Mouse (Mus musculus) limb, embryonic 14.5 days (tissue): ENCODE data around the gene Ndufb2. TPM values are rescaled to one million over a fixed set of nuclear protein-coding genes. Genes with fewer than 3 reads are reported as not detected.
A peak's percentile ranks its signal among the peaks of the same experiment; 100 is the strongest.

Experiments used
- ATAC-seq: fragments of 200-750 bp; cut with Nextera tagmentation; 2 replicates; pipeline ENCODE4 v1.8.0; 2017; ENCODE audit warnings: low read depth, moderate number of reproducible peaks, moderate TSS enrichment; ENCODE audit not compliant: low FRiP score
- DNase-seq: peaks from one replicate; pipeline ENCODE4 v3.0.0-alpha.2; 2015; ENCODE audit warnings: low spot score
- H3K27ac ChIP-seq: fragments of 300-500 bp; sonication (generic); replicated peaks from 2 replicates; pipeline ENCODE4 v1.5.1; 2014; ENCODE audit warnings: low read depth, mild to moderate bottlenecking, low read length, moderate library complexity, mixed read lengths
- H3K27me3 ChIP-seq: fragments of 300-500 bp; sonication (generic); 2 replicates; pipeline ENCODE4 v1.6.1; 2014; ENCODE audit warnings: low read length, mixed read lengths; ENCODE audit not compliant: control insufficient read depth, insufficient read depth
- H3K36me3 ChIP-seq: fragments of 300-500 bp; sonication (generic); 2 replicates; pipeline ENCODE4 v1.6.1; 2014; ENCODE audit warnings: mild to moderate bottlenecking, low read length, moderate library complexity, mixed read lengths; ENCODE audit not compliant: control insufficient read depth, insufficient read depth
- H3K4me1 ChIP-seq: fragments of 300-500 bp; sonication (generic); 2 replicates; pipeline ENCODE4 v1.6.1; 2014; ENCODE audit warnings: antibody characterized with exemption, low read length, mixed read lengths; ENCODE audit not compliant: control insufficient read depth, insufficient read depth
- H3K4me2 ChIP-seq: fragments of 300-500 bp; sonication (generic); replicated peaks from 2 replicates; pipeline ENCODE4 v1.6.1; 2014; ENCODE audit warnings: low read depth, mild to moderate bottlenecking, low read length, moderate library complexity; ENCODE audit not compliant: severe bottlenecking
- H3K4me3 ChIP-seq: fragments of 300-500 bp; sonication (generic); replicated peaks from 2 replicates; pipeline ENCODE4 v1.5.1; 2014; ENCODE audit warnings: low read length
- H3K9ac ChIP-seq: fragments of 300-500 bp; sonication (generic); 2 replicates; pipeline ENCODE4 v1.6.1; 2014; ENCODE audit warnings: mild to moderate bottlenecking, low read depth, low read length, moderate library complexity; ENCODE audit not compliant: severe bottlenecking
- H3K9me3 ChIP-seq: fragments of 300-500 bp; sonication (generic); 2 replicates; pipeline ENCODE4 v1.6.1; 2016; ENCODE audit warnings: low read length; ENCODE audit not compliant: control insufficient read depth
- POLR2A ChIP-seq: fragments of 200-500 bp; IDR thresholded peaks from 2 replicates; pipeline ENCODE4 v1.8.0; 2012; ENCODE audit warnings: inconsistent platforms, mild to moderate bottlenecking, moderate library complexity, borderline replicate concordance; ENCODE audit not compliant: insufficient read depth, insufficient read length; ENCODE audit errors: extremely low read depth
- WGBS: fragments of 180-500 bp; shearing (Covaris S2); extraction: QIAGEN DNeasy Blood & Tissue Kit; methylation state at CpG from one replicate; pipeline ENCODE4 v1.1.7; 2014; 5-methylcytosine and 5-hydroxymethylcytosine counted together
- polyA plus RNA-seq, 2 experiments: library from polyadenylated mRNA; depleted of rRNA in 1 of 2; stranded (reverse) in 1 of 2; unstranded in 1 of 2; fragments of >200 nt; fragmentation: Nextera tagmentation in 1 of 2; extraction: Ambion mirVana in 1 of 2; gene quantifications; 2 replicates each; pipeline versions ENCODE4 v1.2.1 to v1.2.3; 2012 to 2014

The Ndufb2 gene
- polyA plus RNA-seq, 2 experiments: 148 to 358 TPM

GRCm38 (mm10) chr6:39548030-39548429 lies 44.3 kb upstream of the Ndufb2 start:
- WGBS: 78% methylated on average over 5 of the region's 5 CpGs
- Histone ChIP-seq H3K9me3 (no peaks in the 10 kb centered on the region), H3K9ac (no peak overlapping the region), H3K4me1 (peaks cover 21% of the 10 kb centered on the region), H3K27ac (no peak overlapping the region), H3K36me3 (peaks cover 5% of the 10 kb centered on the region; the same call in 1 of the 2 replicates), H3K4me2 (no peak overlapping the region), H3K4me3 (no peak overlapping the region), H3K27me3 (no peaks in the 10 kb centered on the region)
- ATAC-seq (no peak), DNase-seq (no peak)
- no peak for TF ChIP-seq POLR2A

- no peak for DNase-seq
- Histone ChIP-seq H3K4me3 (no peak overlapping the region), H3K9ac (no peak overlapping the region), H3K4me1 (peaks cover 20% of the 10 kb centered on the region), H3K9me3 (no peaks in the 10 kb centered on the region), H3K4me2 (no peak overlapping the region), H3K36me3 (peaks cover 5% of the 10 kb centered on the region; the same call in 1 of the 2 replicates), H3K27me3 (no peaks in the 10 kb centered on the region), H3K27ac (no peak overlapping the region)
- TF ChIP-seq POLR2A: no peak
- WGBS: 55% methylated on average over 8 of the region's 8 CpGs
- ATAC-seq: no peak
These were observed 40.3 kb upstream of the Ndufb2 start for GRCm38 (mm10) chr6:39551981-39552636.

DNA sequence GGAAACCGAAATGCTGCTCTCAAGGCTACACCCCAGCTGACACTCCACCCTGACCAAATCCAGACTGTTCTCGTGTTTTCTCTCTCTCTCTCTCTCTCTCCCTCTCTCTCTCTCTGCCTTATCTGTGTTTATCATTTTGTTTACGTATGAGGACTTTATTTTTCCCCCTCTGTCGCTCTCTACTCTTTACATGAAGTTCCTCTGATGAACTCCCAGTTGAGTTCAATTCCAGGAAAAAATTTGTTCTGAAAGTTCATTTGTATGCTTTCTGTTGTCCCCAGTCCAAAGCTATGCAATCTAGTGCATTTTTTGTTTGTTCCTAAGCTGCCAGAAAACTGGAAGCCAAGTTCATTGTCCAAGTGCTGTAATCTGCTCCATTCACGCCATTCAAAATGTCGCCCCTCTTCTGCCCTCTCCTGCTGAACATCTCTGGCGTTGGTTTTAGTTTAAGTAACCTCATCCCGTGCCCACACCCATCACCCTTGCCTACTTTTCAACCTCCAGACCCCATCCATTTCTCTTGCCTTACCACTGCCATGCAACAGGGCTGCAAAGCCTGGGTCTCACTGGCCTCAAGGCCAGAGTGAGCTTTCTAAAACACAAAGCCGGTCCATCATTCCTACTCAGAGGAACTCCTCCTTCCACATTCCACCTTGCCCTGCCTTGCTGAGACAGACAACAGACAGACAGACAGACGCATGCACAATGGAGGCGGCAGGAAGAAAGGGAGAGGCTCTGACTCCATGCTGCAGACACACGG lies 37.3 kb upstream of the Ndufb2 start:
- Histone ChIP-seq H3K4me2 (peak overlapping the region; percentile 66; the same call in 1 of the 2 replicates), H3K9ac (no peak overlapping the region), H3K36me3 (no peaks in the 10 kb centered on the region), H3K27ac (no peak overlapping the region), H3K4me3 (no peak overlapping the region), H3K9me3 (no peaks in the 10 kb centered on the region), H3K4me1 (peaks cover 27% of the 10 kb centered on the region), H3K27me3 (no peaks in the 10 kb centered on the region)
- 84% methylated on average over 11 of the region's 12 CpGs for WGBS
- ATAC-seq: no peak
- no peak for DNase-seq
- TF ChIP-seq POLR2A: no peak

DNA sequence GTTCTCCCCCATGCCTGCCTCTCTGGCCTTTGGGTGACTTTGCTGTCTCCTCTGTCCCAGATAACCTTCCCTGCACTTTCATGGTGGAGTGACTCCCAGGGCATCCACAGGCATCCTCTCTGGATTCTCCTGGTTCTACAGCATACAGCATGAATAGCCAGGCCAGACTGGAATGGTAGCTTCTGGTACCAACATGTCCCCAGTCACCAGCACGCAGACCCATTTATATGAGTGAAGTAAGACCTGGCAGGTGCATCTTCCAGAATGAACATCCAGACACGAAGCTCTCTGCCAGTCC lies 36.8 kb upstream of the Ndufb2 start:
- H3K4me2 ChIP-seq: peak overlapping the region; percentile 66
- DNase-seq (no peak), ATAC-seq (no peak)
- no peak overlapping the region for H3K9ac ChIP-seq
- H3K27ac ChIP-seq: no peak overlapping the region
- H3K9me3 ChIP-seq: no peaks in the 10 kb centered on the region
- no peaks in the 10 kb centered on the region for H3K27me3 ChIP-seq
- no peaks in the 10 kb centered on the region for H3K36me3 ChIP-seq
- peaks cover 27% of the 10 kb centered on the region for H3K4me1 ChIP-seq
- TF ChIP-seq POLR2A: no peak
- H3K4me3 ChIP-seq: no peak overlapping the region
- 83% methylated on average over 2 of the region's 2 CpGs for WGBS

- Histone ChIP-seq H3K9ac (peak overlapping the region; percentile 99), H3K4me1 (peaks cover 27% of the 10 kb centered on the region), H3K4me3 (peak overlapping the region; percentile 88), H3K9me3 (no peaks in the 10 kb centered on the region), H3K4me2 (peak overlapping the region; percentile 66), H3K27ac (peak overlapping the region; percentile 94), H3K27me3 (no peaks in the 10 kb centered on the region), H3K36me3 (no peaks in the 10 kb centered on the region)
- DNase-seq (peak; percentile 38), ATAC-seq (peak; percentile 62)
- TF ChIP-seq POLR2A: no peak
- under 1% methylated on average over 32 of the region's 54 CpGs for WGBS
These were observed 35.3 kb upstream of the Ndufb2 start for GRCm38 (mm10) chr6:39556900-39557659.
